Mouse (Mus musculus) limb, embryonic 13.5 days (tissue): ENCODE measurements around the gene Fcgbp. TPM values are rescaled to one million over a fixed set of nuclear protein-coding genes. Genes with fewer than 3 reads are reported as not detected.
A peak's percentile ranks its signal among the peaks of the same experiment; 100 is the strongest.
"Not testable (repeated sequence)": the region's sequence is repeated elsewhere in the genome, so short reads cannot be mapped to it uniquely, and the experiment has no call there.

Experiments used
- ATAC-seq: fragments of 200-750 bp; cut with Nextera tagmentation; 2 replicates; pipeline ENCODE4 v1.8.0; 2017; ENCODE audit warnings: low read depth, moderate number of reproducible peaks, moderate TSS enrichment; ENCODE audit not compliant: low FRiP score
- H3K27ac ChIP-seq: fragments of 300-500 bp; sonication (generic); 2 replicates; pipeline ENCODE4 v1.5.1; 2015; ENCODE audit warnings: inconsistent platforms, mild to moderate bottlenecking, moderate library complexity
- H3K27me3 ChIP-seq: fragments of 300-500 bp; sonication (generic); 2 replicates; pipeline ENCODE4 v1.6.1; 2015; ENCODE audit warnings: mild to moderate bottlenecking, inconsistent platforms
- H3K36me3 ChIP-seq: fragments of 300-500 bp; sonication (generic); 2 replicates; pipeline ENCODE4 v1.6.1; 2015; ENCODE audit warnings: inconsistent platforms, mild to moderate bottlenecking, moderate library complexity
- H3K4me1 ChIP-seq: fragments of 300-500 bp; sonication (generic); 2 replicates; pipeline ENCODE4 v1.6.1; 2015; ENCODE audit warnings: inconsistent platforms
- H3K4me2 ChIP-seq: fragments of 300-500 bp; sonication (generic); replicated peaks from 2 replicates; pipeline ENCODE4 v1.6.1; 2015; ENCODE audit warnings: inconsistent platforms, mild to moderate bottlenecking, moderate library complexity
- H3K4me3 ChIP-seq: fragments of 300-500 bp; sonication (generic); 2 replicates; pipeline ENCODE4 v1.5.1; 2015; ENCODE audit warnings: moderate library complexity, mild to moderate bottlenecking, inconsistent platforms
- H3K9ac ChIP-seq: fragments of 300-500 bp; sonication (generic); 2 replicates; pipeline ENCODE4 v1.6.1; 2015; ENCODE audit warnings: mild to moderate bottlenecking, inconsistent platforms
- H3K9me3 ChIP-seq: fragments of 300-500 bp; sonication (generic); 2 replicates; pipeline ENCODE4 v1.6.1; 2016; ENCODE audit warnings: inconsistent platforms
- WGBS: fragments of 180-500 bp; shearing (Covaris S2); methylation state at CpG from one replicate; pipeline ENCODE4 v1.1.7; 2015; 5-methylcytosine and 5-hydroxymethylcytosine counted together
- polyA plus RNA-seq: library from polyadenylated mRNA; unstranded; fragments of >200 nt; fragmentation: Nextera tagmentation; extraction: Ambion mirVana; gene quantifications from 2 replicates; pipeline ENCODE4 v1.2.1, GENCODE M21; 2015

Fcgbp gene
- polyA plus RNA-seq, 1 experiment from 2014 or later: 0.37 TPM

DNA sequence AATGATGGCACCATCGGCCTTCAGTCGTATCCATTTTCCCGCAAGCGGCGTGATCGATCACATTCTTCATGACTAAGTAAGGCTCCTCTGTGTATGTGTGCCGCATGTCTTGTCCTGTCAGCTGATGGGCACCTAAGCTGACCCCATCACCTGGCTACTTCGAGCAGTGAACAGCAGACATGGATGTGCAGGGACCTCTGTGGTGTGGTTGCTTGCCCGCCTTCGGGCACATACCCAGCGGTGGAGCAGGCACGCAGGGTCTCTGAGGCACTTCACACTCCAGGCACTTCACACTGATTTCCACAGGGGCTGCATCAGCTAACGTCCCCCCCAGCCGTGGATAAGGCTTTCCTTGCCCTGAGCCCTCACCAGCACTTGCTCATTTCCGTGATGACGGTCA lies 28.1 kb downstream of the Fcgbp start:
- Histone ChIP-seq H3K9ac (no peak overlapping the region), H3K27me3 (peaks cover 5% of the 10 kb centered on the region; the same call in 1 of the 2 replicates), H3K4me3 (no peak overlapping the region), H3K27ac (no peak overlapping the region), H3K36me3 (no peaks in the 10 kb centered on the region), H3K4me2 (no peak overlapping the region), H3K9me3 (peaks cover 11% of the 10 kb centered on the region), H3K4me1 (no peaks in the 10 kb centered on the region)
- no peak for ATAC-seq
- 94% methylated on average over 16 of the region's 16 CpGs for WGBS

DNA sequence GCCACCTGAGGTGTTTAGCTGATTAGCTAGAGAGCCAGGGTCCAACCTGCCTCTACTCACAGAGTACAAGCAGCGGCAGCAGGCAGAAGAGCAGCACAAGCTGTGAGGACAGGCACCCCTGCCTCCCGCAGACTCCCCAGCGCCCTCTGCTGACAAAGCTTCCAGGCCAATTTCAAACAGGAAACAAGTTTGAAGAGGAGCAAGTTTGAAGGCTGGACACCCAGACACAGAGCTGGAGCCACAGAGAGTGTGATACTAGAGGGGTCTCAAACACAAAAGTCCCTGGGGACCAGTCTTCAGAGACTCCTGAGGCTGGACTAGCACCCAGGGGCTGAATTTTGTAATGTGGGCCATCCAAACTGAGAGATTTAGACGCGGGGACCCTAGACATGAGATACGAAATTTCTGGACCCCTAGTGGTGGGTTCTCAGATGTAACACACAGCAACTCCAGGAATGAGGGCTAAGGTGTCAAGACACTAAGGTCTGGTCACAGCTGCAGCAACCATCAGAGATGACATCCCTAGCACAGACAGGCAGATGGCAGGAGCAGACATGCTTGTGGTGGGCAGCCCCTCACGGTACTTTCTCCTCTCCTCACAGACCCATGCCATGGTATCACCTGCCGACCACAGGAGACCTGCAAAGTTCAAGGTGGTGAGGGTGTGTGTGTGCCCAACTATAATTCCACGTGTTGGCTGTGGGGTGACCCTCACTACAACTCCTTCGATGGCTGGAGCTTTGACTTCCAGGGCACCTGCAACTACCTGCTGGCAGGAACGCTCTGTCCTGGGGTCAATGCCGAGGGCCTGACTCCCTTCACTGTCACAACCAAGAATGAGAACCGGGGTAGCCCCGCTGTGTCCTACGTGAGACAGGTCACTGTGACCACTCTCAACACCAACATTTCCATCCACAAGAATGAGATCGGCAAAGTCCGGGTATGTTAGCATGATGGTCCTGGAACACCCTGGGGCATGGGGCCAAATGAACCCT lies 29.9 kb downstream of the Fcgbp start:
- Histone ChIP-seq H3K36me3 (no peaks in the 10 kb centered on the region), H3K9me3 (peaks cover 11% of the 10 kb centered on the region), H3K9ac (no peak overlapping the region), H3K4me3 (no peak overlapping the region), H3K4me1 (0 out of 2 replicates have a peak, but pooled peaks cover 2% of the 10 kb centered on the region), H3K27ac (no peak overlapping the region), H3K4me2 (no peak overlapping the region), H3K27me3 (peaks cover 15% of the 10 kb centered on the region; the same call in 1 of the 2 replicates)
- 66% methylated on average over 17 of the region's 17 CpGs for WGBS
- ATAC-seq: no peak

DNA sequence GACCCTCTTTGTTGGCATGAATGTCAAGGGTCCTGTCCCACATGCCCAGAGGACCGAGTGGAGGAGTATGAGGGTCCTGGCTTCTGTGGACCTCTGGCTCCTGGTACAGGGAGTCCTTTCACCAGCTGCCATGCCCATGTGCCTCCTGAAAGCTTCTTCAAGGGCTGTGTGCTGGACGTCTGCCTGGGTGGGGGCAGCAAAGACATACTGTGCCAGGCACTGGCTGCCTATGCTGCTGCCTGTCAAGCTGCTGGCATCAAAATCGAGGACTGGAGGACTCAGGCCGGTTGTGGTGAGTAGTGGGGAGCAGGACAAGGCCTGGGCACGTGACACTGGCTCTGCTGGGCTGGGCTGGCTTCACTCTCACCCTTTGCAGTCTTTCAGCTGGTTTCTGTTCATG lies 31.9 kb downstream of the Fcgbp start:
- not testable (repeated sequence) for H3K4me1 ChIP-seq, H3K27ac ChIP-seq, ATAC-seq, H3K4me3 ChIP-seq, H3K36me3 ChIP-seq, H3K9ac ChIP-seq, H3K4me2 ChIP-seq
- Histone ChIP-seq H3K27me3 (peaks cover 15% of the 10 kb centered on the region; the same call in 1 of the 2 replicates), H3K9me3 (peaks cover 11% of the 10 kb centered on the region)
- WGBS: 44% methylated on average over 5 of the region's 5 CpGs

DNA sequence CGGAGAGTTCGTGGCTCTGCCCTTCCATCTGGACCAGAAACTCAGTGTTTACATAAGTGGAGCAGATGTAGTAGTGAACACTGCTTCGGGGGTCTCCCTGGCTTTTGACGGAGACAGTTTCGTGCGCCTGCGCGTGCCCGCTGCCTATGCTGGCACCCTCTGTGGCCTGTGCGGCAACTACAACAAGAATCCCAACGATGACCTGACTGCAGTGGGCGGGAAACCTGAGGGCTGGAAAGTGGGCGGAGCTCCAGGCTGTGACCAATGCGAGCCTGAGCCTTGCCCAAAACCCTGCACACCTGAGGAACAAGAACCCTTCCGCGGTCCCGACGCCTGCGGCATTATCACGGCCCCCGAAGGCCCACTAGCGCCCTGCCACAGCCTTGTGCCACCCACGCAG lies 33.6 kb downstream of the Fcgbp start:
- Histone ChIP-seq H3K27ac (no peak overlapping the region), H3K27me3 (peaks cover 15% of the 10 kb centered on the region; the same call in 1 of the 2 replicates), H3K36me3 (no peaks in the 10 kb centered on the region), H3K4me1 (0 out of 2 replicates have a peak, but pooled peaks cover 2% of the 10 kb centered on the region), H3K9ac (peak overlapping the region; percentile 51; the same call in 1 of the 2 replicates), H3K4me3 (peak overlapping the region; percentile 27), H3K4me2 (peak overlapping the region; percentile 61), H3K9me3 (peaks cover under 1% of the 10 kb centered on the region)
- 3% methylated on average over 23 of the region's 23 CpGs for WGBS
- ATAC-seq: peak; percentile 73; the same call in 1 of the 2 replicates

DNA sequence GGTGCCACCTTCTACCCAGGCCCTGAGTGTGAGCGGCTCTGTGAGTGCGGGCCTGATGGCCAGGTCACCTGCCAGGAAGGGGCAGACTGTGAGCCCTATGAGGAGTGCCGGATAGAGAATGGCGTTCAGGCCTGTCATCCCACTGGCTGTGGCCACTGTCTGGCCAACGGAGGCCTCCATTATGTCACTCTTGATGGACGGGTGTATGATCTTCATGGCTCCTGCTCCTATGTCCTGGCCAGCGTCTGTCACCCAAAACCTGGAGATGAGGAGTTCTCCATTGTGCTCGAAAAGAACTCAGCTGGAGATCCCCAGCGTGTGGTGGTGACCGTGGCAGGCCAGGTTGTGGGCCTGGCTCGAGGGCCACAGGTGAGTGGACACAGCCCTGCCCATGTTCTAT lies 35.2 kb downstream of the Fcgbp start:
- Histone ChIP-seq H3K27ac (no peak overlapping the region), H3K4me2 (no peak overlapping the region), H3K36me3 (no peaks in the 10 kb centered on the region), H3K9ac (no peak overlapping the region), H3K27me3 (peaks cover 15% of the 10 kb centered on the region; the same call in 1 of the 2 replicates), H3K4me3 (no peak overlapping the region), H3K9me3 (no peaks in the 10 kb centered on the region), H3K4me1 (0 out of 2 replicates have a peak, but pooled peaks cover 2% of the 10 kb centered on the region)
- ATAC-seq: no peak
- WGBS: 92% methylated on average over 11 of the region's 11 CpGs

DNA sequence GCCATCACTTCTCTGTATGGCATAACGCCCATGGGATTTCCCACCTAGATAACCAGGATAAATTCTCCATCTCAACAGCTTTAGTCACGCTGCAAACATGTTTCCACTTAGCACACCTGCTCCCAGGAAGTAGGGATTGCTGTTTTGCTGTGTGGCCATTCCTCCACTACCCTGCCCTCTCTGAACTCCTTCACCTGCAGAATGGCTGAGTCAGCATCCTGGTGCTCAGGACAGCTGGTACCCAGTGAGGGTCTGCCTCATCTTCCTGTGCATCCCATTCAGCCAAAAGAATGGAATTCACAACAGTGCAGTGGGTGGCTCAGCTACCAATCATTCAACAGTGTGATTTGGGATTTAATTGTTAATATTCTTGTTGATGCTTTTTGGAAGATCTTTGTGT lies 43.6 kb downstream of the Fcgbp start:
- no peak for ATAC-seq
- Histone ChIP-seq H3K4me2 (no peak overlapping the region), H3K9ac (no peak overlapping the region), H3K36me3 (no peaks in the 10 kb centered on the region), H3K4me3 (no peak overlapping the region), H3K27me3 (0 out of 2 replicates have a peak, but pooled peaks cover 2% of the 10 kb centered on the region), H3K27ac (no peak overlapping the region), H3K4me1 (no peaks in the 10 kb centered on the region), H3K9me3 (no peaks in the 10 kb centered on the region)
- 80% methylated on average over 2 of the region's 2 CpGs for WGBS

DNA sequence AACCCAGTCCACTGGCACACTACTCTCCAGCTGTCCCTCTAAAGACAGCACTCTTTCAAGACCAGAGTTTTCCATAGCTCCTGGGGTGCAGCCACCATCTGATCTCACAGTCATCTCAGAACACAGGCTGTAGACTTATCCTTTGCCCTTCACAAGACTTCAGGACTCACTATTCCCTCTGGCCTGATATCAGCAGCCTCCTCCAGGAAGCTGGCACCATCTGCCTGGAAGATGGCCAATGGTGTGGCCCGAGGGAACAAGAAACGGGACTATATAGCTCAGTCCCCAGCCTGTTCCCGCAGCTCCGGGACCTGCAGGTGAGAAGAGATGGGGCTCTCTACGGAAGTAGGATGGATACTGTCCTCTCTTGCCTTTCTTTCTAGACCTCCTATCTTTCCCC lies 58.1 kb downstream of the Fcgbp start, which contains the start of gene 9530053A07Rik:
Gene 9530053A07Rik (plus strand): TSS at position 301 of the 400 bp plus-strand sequence.
- 86% methylated on average over 5 of the region's 5 CpGs for WGBS
- Histone ChIP-seq H3K4me2 (no peak within 1 kb of the TSS), H3K36me3 (no peaks in the 10 kb centered on the region), H3K9ac (no peak within 1 kb of the TSS), H3K27me3 (no peaks in the 10 kb centered on the region), H3K4me1 (no peaks in the 10 kb centered on the region), H3K9me3 (no peaks in the 10 kb centered on the region), H3K4me3 (no peak within 1 kb of the TSS), H3K27ac (no peak within 1 kb of the TSS)
- no peak for ATAC-seq

DNA sequence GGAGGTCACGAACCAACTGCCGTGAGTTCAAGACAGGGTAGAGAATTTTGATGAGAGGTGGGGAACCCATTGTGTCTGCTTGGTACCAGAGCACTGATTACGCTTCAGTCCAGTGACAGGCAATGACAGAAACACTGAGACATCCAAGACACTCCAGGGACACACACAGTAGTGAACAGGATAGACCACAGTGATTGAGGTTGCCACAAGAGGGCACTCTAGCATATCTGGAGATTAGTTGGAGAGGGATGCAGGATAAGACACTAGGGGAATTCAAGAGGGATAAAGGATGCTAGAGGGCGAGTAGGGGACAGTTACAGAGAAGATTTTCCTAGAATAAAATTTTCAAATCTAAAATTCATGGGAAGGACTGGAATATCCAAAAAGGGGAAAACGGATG lies 66.6 kb downstream of the Fcgbp start:
- no peaks in the 10 kb centered on the region for H3K4me1 ChIP-seq
- no peaks in the 10 kb centered on the region for H3K9me3 ChIP-seq
- H3K4me2 ChIP-seq: no peak overlapping the region
- no peak overlapping the region for H3K4me3 ChIP-seq
- H3K9ac ChIP-seq: no peak overlapping the region
- no peak overlapping the region for H3K27ac ChIP-seq
- no peaks in the 10 kb centered on the region for H3K36me3 ChIP-seq
- no peak for ATAC-seq
- no peaks in the 10 kb centered on the region for H3K27me3 ChIP-seq
- WGBS: 60% methylated on average over 5 of the region's 5 CpGs

DNA sequence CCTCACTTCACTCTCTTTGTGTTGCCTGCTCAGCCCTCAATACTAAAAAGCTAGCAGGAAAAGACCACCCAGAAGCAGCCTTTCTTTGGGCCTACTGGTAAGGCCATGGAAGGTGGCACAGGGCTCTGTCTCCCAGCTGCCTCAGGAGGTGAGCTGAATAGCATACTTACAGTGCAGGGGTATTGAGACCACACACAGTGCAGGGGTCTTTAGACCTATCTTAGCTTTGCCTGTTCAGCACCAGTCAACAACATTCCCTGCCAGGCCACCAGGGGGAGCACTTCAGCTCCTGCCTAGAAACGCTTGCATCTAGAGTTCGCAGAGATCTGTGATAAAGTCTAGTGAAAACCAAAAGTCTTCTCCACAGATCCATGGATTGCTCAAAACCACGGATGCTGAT lies 77.2 kb downstream of the Fcgbp start:
- WGBS: 16% methylated on average over 3 of the region's 3 CpGs
- peak; percentile 57; the same call in 1 of the 2 replicates for ATAC-seq
- no peaks in the 10 kb centered on the region for H3K4me1 ChIP-seq

DNA sequence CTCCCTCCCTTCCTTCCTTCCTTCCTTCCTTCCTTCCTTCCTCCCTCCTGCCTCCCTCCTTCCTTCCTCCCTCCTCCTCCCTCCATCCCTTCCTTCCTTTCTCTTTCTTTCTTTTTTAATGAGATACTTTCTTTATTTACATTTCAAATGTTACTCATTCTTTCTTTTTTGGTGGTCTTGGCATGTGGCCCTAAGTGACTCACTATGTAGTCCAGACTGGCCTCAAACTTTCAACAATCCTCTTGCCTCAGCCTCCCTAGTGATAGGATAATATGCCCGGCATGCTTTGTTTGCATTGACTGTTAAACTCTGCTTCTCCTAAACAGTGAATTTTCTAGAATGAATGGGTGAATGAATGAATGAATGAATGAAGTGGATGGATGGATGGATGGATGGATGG lies 78.8 kb downstream of the Fcgbp start:
- Histone ChIP-seq H3K4me3 (no peak overlapping the region), H3K27ac (no peak overlapping the region), H3K27me3 (no peaks in the 10 kb centered on the region), H3K36me3 (no peaks in the 10 kb centered on the region), H3K4me1 (no peaks in the 10 kb centered on the region), H3K4me2 (no peak overlapping the region), H3K9me3 (0 out of 2 replicates have a peak, but pooled peaks cover 2% of the 10 kb centered on the region), H3K9ac (no peak overlapping the region)
- 84% methylated on average over 1 of the region's 1 CpGs for whole genome bisulfite sequencing
- no peak for ATAC-seq

More for the DNA sequence above, 77.2 kb downstream of the Fcgbp start:
- Histone ChIP-seq H3K36me3 (no peaks in the 10 kb centered on the region), H3K27ac (no peak overlapping the region), H3K9ac (no peak overlapping the region), H3K9me3 (peaks cover 14% of the 10 kb centered on the region), H3K4me2 (no peak overlapping the region), H3K4me3 (no peak overlapping the region), H3K27me3 (no peaks in the 10 kb centered on the region)

DNA sequence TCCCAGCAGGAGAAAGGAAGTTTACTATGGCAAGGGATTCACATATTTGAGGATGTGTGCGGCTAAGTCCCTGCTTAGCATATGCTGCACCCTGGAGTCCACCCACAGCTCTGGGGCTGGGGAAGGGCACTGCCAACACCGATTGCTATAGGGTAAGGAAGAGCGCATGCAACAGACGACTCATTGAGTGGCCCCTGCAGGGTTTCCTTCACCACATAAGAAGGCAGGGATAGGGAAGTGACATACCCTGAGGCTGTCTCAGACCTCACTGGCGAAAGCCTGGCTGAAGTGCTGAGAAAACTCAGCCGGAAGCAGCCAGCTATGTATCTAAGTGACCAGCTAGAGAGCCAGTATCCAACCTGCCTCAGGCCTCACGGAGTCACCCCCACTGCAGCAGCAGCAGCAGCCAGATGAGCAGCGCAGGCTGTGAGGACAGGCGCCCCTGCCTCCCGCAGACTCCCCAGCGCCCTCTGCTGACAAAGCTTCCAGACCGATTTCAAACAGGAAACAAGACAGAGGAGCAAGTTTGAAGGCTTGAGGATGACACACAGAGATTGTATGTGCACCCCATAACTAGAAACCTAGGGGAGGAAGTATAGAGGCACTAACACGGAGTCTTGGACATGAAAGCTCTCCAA lies 80.7 kb downstream of the Fcgbp start:
- Histone ChIP-seq H3K27ac (no peak overlapping the region), H3K9me3 (no peaks in the 10 kb centered on the region), H3K27me3 (no peaks in the 10 kb centered on the region), H3K9ac (peak overlapping the region; percentile 43; the same call in 1 of the 2 replicates), H3K36me3 (no peaks in the 10 kb centered on the region), H3K4me3 (no peak overlapping the region), H3K4me1 (no peaks in the 10 kb centered on the region), H3K4me2 (no peak overlapping the region)
- 20% methylated on average over 13 of the region's 13 CpGs for WGBS
- ATAC-seq: no peak

DNA sequence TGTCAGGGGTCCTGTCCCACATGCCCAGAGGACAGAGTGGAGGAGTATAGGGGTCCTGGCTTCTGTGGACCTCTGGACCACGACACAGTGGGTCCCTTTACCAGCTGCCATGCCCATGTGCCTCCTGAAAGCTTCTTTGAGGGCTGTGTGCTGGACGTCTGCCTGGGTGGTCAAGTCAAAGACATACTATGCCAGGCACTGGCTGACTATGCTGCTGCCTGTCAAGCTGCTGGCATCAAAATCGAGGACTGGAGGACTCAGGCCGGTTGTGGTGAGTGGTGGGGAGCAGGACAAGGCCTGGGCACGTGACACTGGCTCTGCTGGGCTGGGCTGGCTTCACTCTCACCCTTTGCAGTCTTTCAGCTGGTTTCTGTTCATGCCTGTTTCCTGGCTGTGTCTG lies 82.6 kb downstream of the Fcgbp start:
- not testable (repeated sequence) for H3K36me3 ChIP-seq, H3K9me3 ChIP-seq, ATAC-seq, H3K4me3 ChIP-seq, H3K9ac ChIP-seq, H3K4me2 ChIP-seq, H3K27ac ChIP-seq, H3K27me3 ChIP-seq, H3K4me1 ChIP-seq
- WGBS: 48% methylated on average over 5 of the region's 5 CpGs
